Mouse (Mus musculus): Measurements from ENCODE around the gene Scnm1. TPM values are rescaled to one million over a fixed set of nuclear protein-coding genes. Genes with fewer than 3 reads are reported as not detected.

Gene Scnm1
- total and polyA plus RNA-seq, 3 experiments, result 28.3 to 46.8 (median 32.1) TPM

DNA sequence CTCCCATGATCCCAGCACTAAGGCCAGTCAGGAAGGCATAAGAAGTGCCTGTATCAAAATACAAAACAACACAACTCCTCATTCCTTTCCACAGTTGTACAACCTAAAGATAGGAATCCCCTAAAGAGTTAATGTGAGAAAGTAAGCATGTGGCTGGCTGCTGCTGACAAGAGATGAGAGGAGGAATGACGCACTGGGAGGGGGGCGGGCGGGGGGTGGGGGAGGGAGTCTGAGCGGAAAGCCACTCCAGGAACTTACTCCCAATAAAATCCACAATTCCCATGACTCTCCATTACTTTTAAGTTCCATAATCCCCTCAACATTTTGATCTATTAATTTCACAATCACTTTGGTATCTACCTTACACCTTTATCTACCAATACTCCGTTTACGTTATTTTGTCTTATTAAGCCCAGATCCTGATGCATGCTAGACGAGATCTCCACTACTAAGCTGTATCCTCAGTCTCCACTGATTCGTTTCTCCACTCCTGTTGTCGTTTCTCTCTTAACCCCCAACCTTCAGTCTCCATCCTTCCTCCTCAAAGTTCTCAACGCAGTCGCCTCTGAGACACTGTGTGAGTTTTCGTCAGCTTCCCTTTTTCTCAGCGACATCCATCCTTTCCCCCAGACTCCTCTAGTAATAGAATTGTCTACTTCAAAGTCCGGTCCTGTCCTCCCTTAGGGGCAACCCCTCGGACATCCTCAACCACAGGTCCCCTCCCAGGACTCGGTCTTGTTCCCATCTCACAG lies 28.0 kb downstream of the Scnm1 start:
- no peaks in the 10 kb centered on the region for H3K27me3 ChIP-seq (ENCODE audit: control insufficient read depth, insufficient read depth, low read length)
- TF ChIP-seq CTCF (IDR thresholded peaks at IDR 0.05) (no peak), EP300 (IDR thresholded peaks at IDR 0.05; ENCODE audit: insufficient read depth, low read depth, low read length) (no peak), POLR2A (IDR thresholded peaks at IDR 0.05; ENCODE audit: insufficient read depth, low read depth, low read length) (no peak)
- peaks cover 7% of the 10 kb centered on the region for H3K79me2 ChIP-seq (replicated peaks; ENCODE audit: control insufficient read depth, insufficient read depth, low read length)
- no peak for DNase-seq
- peak overlapping the region; percentile 82 for H3K4me3 ChIP-seq
- under 1% methylated on average over 16 of the region's 16 CpGs for WGBS
- peak overlapping the region; percentile 84 for H3K9ac ChIP-seq (ENCODE audit: low read depth, low read length)
- intact Hi-C loops (cut with DNase I), result loop anchor here (2.0 kb wide), 1 partner anchor 55 kb away; the partner anchor contains the start of gene Sema6c
- H3K4me1 ChIP-seq (ENCODE audit: control insufficient read depth, insufficient read depth, low read length), result peaks cover 2% of the 10 kb centered on the region
- H3K36me3 ChIP-seq (ENCODE audit: control insufficient read depth, insufficient read depth, low read length), result peaks cover 11% of the 10 kb centered on the region; the same call in 1 of the 2 replicates
- peak overlapping the region; percentile 85 for H3K27ac ChIP-seq

DNA sequence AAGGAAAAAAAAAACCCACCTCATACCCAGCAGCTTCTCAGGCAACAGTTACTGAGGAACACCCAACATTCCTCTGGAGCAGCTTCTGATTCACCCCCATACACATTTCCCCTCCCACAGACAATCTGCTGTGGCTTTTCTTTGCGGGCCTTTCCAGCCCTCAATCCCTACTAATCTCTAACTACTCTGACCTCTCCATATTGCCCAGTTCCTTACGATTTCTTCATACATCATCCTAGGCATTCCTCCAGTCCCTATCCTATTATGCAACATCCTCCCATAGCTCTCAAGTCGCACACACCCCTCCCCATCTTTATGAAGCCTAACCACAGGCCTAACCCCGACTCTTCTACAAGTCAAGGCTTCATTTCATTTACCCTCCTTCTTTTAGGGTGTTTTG lies 28.7 kb downstream of the Scnm1 start:
- Histone ChIP-seq H3K27ac (peak overlapping the region; percentile 17; the same call in 1 of the 2 replicates), H3K27me3 (ENCODE audit: control insufficient read depth, insufficient read depth, low read length) (no peaks in the 10 kb centered on the region), H3K79me2 (replicated peaks; ENCODE audit: control insufficient read depth, insufficient read depth, low read length) (peaks cover 7% of the 10 kb centered on the region), H3K9ac (ENCODE audit: low read depth, low read length) (peak overlapping the region; percentile 28; the same call in 1 of the 2 replicates), H3K36me3 (ENCODE audit: control insufficient read depth, insufficient read depth, low read length) (peaks cover 12% of the 10 kb centered on the region; the same call in 1 of the 2 replicates), H3K4me1 (ENCODE audit: control insufficient read depth, insufficient read depth, low read length) (peaks cover 2% of the 10 kb centered on the region), H3K4me3 (peak overlapping the region; percentile 82)
- no peak for TF ChIP-seq EP300 (IDR thresholded peaks at IDR 0.05; ENCODE audit: insufficient read depth, low read depth, low read length)
- no peak for TF ChIP-seq POLR2A (IDR thresholded peaks at IDR 0.05; ENCODE audit: insufficient read depth, low read depth, low read length)
- TF ChIP-seq CTCF (IDR thresholded peaks at IDR 0.05), result no peak
- DNase-seq, result no peak
- 4% methylated on average over 4 of the region's 4 CpGs for WGBS
- intact Hi-C loops (cut with DNase I), result no loop called here

DNA sequence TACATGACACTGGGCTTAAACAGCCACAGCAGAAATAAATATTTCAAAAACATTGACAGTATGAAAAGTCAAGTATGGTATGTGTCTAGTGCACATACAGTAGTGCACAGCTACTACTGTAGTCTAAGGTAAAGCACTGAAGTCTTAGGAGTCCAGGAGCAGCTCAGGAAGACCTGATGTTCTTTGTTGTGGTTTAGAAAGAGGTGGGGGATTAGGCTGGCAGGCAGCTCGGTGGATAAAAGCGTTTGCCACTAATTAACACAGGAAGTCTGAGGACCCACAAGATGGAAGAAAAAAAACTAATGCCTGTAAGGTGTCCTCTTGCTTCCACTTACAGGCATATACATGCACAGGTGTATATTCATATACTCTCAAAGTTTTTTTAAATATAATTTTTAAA lies 33.0 kb downstream of the Scnm1 start:
- Histone ChIP-seq H3K79me2 (replicated peaks; ENCODE audit: control insufficient read depth, insufficient read depth, low read length) (peaks cover 9% of the 10 kb centered on the region), H3K27ac (no peak overlapping the region), H3K4me3 (no peak overlapping the region), H3K27me3 (ENCODE audit: control insufficient read depth, insufficient read depth, low read length) (no peaks in the 10 kb centered on the region), H3K4me1 (ENCODE audit: control insufficient read depth, insufficient read depth, low read length) (peaks cover 1% of the 10 kb centered on the region), H3K9ac (ENCODE audit: low read depth, low read length) (no peak overlapping the region), H3K36me3 (ENCODE audit: control insufficient read depth, insufficient read depth, low read length) (peaks cover 17% of the 10 kb centered on the region)
- DNase-seq, result no peak
- WGBS, result 13% methylated on average over 2 of the region's 2 CpGs
- no peak for TF ChIP-seq POLR2A (IDR thresholded peaks at IDR 0.05; ENCODE audit: insufficient read depth, low read depth, low read length)
- no peak for TF ChIP-seq CTCF (IDR thresholded peaks at IDR 0.05)
- no peak for TF ChIP-seq EP300 (IDR thresholded peaks at IDR 0.05; ENCODE audit: insufficient read depth, low read depth, low read length)
- intact Hi-C loops (cut with DNase I), result no loop called here

- WGBS, result 52% methylated on average over 1 of the region's 1 CpGs
- no peaks in the 10 kb centered on the region for H3K27me3 ChIP-seq (ENCODE audit: control insufficient read depth, insufficient read depth, low read length)
Observed at GRCm38 (mm10) chr3:95088071-95088470, 45.7 kb downstream of the Scnm1 start.

More at GRCm38 (mm10) chr3:95088071-95088470, 45.7 kb downstream of the Scnm1 start:
- intact Hi-C loops (cut with DNase I), result no loop called here
- Histone ChIP-seq H3K27ac (no peak overlapping the region), H3K36me3 (ENCODE audit: control insufficient read depth, insufficient read depth, low read length) (no peaks in the 10 kb centered on the region), H3K4me3 (no peak overlapping the region), H3K9ac (ENCODE audit: low read depth, low read length) (no peak overlapping the region), H3K79me2 (replicated peaks; ENCODE audit: control insufficient read depth, insufficient read depth, low read length) (no peaks in the 10 kb centered on the region), H3K4me1 (ENCODE audit: control insufficient read depth, insufficient read depth, low read length) (no peaks in the 10 kb centered on the region)
- TF ChIP-seq CTCF (IDR thresholded peaks at IDR 0.05), result no peak
- TF ChIP-seq EP300 (IDR thresholded peaks at IDR 0.05; ENCODE audit: insufficient read depth, low read depth, low read length), result no peak
- no peak for TF ChIP-seq POLR2A (IDR thresholded peaks at IDR 0.05; ENCODE audit: insufficient read depth, low read depth, low read length)
- DNase-seq, result no peak

Small RNA genes lying within 50 kb of the gene (microRNA-seq; reads per million reads assigned to microRNA genes)
- 0 reads per million in 2 experiments for gene Mir8099-1

Other genes starting within 250 kb of the Scnm1 start
- 100 to 1,000 TPM; 212 to 223 TPM for gene Psmb4, start 247.1 kb downstream of the Scnm1 start, total RNA-seq (2021)
- 232 and 374 TPM in 2 replicates for gene Psmb4, start 247.1 kb downstream of the Scnm1 start, polyA plus RNA-seq (2012; rRNA removed)
- 100 to 1,000 TPM; 100 to 122 TPM for gene Selenbp1, start 201.0 kb downstream of the Scnm1 start, total RNA-seq (2021)
- 190 and 223 TPM in 2 replicates for gene Selenbp1, start 201.0 kb downstream of the Scnm1 start, polyA plus RNA-seq (2012; rRNA removed)
- gene Rfx5, start 179.9 kb downstream of the Scnm1 start, total RNA-seq (2021), result 1 to 10 TPM; 6.6 to 8.0 TPM
- gene Rfx5, start 179.9 kb downstream of the Scnm1 start, polyA plus RNA-seq (2012; rRNA removed), result 5.6 and 7.1 TPM in 2 replicates
- 10 to 100 TPM; 25.8 to 29.5 TPM for gene Pi4kb, start 159.3 kb downstream of the Scnm1 start, total RNA-seq (2021)
- gene Pi4kb, start 159.3 kb downstream of the Scnm1 start, polyA plus RNA-seq (2012; rRNA removed), result 18.7 and 28.7 TPM in 2 replicates
- 10 to 100 TPM; 11.0 to 13.5 TPM for gene Zfp687, start 118.6 kb downstream of the Scnm1 start, total RNA-seq (2021)
- gene Zfp687, start 118.6 kb downstream of the Scnm1 start, polyA plus RNA-seq (2012; rRNA removed), result 10.6 and 10.9 TPM in 2 replicates
- 100 to 1,000 TPM; 121 to 140 TPM for gene Psmd4, start 91.4 kb downstream of the Scnm1 start, total RNA-seq (2021)
- 119 and 144 TPM in 2 replicates for gene Psmd4, start 91.4 kb downstream of the Scnm1 start, polyA plus RNA-seq (2012; rRNA removed)
- gene Pip5k1a, start 27.1 kb downstream of the Scnm1 start, total RNA-seq (2021), result 10 to 100 TPM; 15.8 to 16.8 TPM
- 11.8 and 17.9 TPM in 2 replicates for gene Pip5k1a, start 27.1 kb downstream of the Scnm1 start, polyA plus RNA-seq (2012; rRNA removed)
- 10 to 100 TPM; 31.8 to 36.5 TPM for gene Vps72, start 23.0 kb downstream of the Scnm1 start, total RNA-seq (2021)
- gene Vps72, start 23.0 kb downstream of the Scnm1 start, polyA plus RNA-seq (2012; rRNA removed), result 34.5 and 39.2 TPM in 2 replicates
- 10 to 100 TPM; 22.6 to 30.9 TPM for gene Tmod4, start 9.5 kb downstream of the Scnm1 start, total RNA-seq (2021)
- gene Tmod4, start 9.5 kb downstream of the Scnm1 start, polyA plus RNA-seq (2012; rRNA removed), result 23.3 and 25.6 TPM in 2 replicates
- gene Lysmd1, start 77 bp upstream of the Scnm1 start, total RNA-seq (2021), result 1 to 10 TPM; 4.5 to 6.3 TPM
- 5.8 and 7.8 TPM in 2 replicates for gene Lysmd1, start 77 bp upstream of the Scnm1 start, polyA plus RNA-seq (2012; rRNA removed)
- 1 to 10 TPM; 1.5 to 2.1 TPM for gene Tnfaip8l2, start 8.3 kb upstream of the Scnm1 start, total RNA-seq (2021)
- gene Tnfaip8l2, start 8.3 kb upstream of the Scnm1 start, polyA plus RNA-seq (2012; rRNA removed), result 3.3 and 4.9 TPM in 2 replicates
- gene Sema6c, start 26.4 kb upstream of the Scnm1 start, total RNA-seq (2021), result 1 to 10 TPM; 3.8 to 3.9 TPM
- 16.9 and 21.1 TPM in 2 replicates for gene Sema6c, start 26.4 kb upstream of the Scnm1 start, polyA plus RNA-seq (2012; rRNA removed)
- gene Gabpb2, start 83.9 kb upstream of the Scnm1 start, total RNA-seq (2021), result 10 to 100 TPM; 13.5 to 14.1 TPM
- 8.6 and 15.8 TPM in 2 replicates for gene Gabpb2, start 83.9 kb upstream of the Scnm1 start, polyA plus RNA-seq (2012; rRNA removed)
- 10 to 100 TPM; 16.8 to 18.9 TPM for gene Cdc42se1, start 94.7 kb upstream of the Scnm1 start, total RNA-seq (2021)
- gene Cdc42se1, start 94.7 kb upstream of the Scnm1 start, polyA plus RNA-seq (2012; rRNA removed), result 19.0 and 24.2 TPM in 2 replicates
- gene Mllt11, start 98.2 kb upstream of the Scnm1 start, total RNA-seq (2021), result 1 to 10 TPM; 5.6 to 6.9 TPM
- 13.7 and 23.9 TPM in 2 replicates for gene Mllt11, start 98.2 kb upstream of the Scnm1 start, polyA plus RNA-seq (2012; rRNA removed)
- gene Gm128, start 107.6 kb upstream of the Scnm1 start, total RNA-seq (2021), result not detected
- gene Gm128, start 107.6 kb upstream of the Scnm1 start, polyA plus RNA-seq (2012; rRNA removed), result 0.16 and 0.26 TPM in 2 replicates
- not detected for gene Bnipl, start 117.2 kb upstream of the Scnm1 start, total RNA-seq (2021)
- 0.12 and 0.25 TPM in 2 replicates for gene Bnipl, start 117.2 kb upstream of the Scnm1 start, polyA plus RNA-seq (2012; rRNA removed)
- 10 to 100 TPM; 17.5 to 21.3 TPM for gene Mindy1, start 147.3 kb upstream of the Scnm1 start, total RNA-seq (2021)
- 32.2 and 36.9 TPM in 2 replicates for gene Mindy1, start 147.3 kb upstream of the Scnm1 start, polyA plus RNA-seq (2012; rRNA removed)
- 10 to 100 TPM; 23.4 to 26.1 TPM for gene Prune1, start 148.1 kb upstream of the Scnm1 start, total RNA-seq (2021)
- gene Prune1, start 148.1 kb upstream of the Scnm1 start, polyA plus RNA-seq (2012; rRNA removed), result 28.4 and 45.8 TPM in 2 replicates
- gene Anxa9, start 173.2 kb upstream of the Scnm1 start, total RNA-seq (2021), result under 1 TPM; 0.59 to 0.68 TPM
- gene Anxa9, start 173.2 kb upstream of the Scnm1 start, polyA plus RNA-seq (2012; rRNA removed), result 1.1 and 1.6 TPM in 2 replicates
- 10 to 100 TPM; 35.3 to 39.3 TPM for gene Cers2, start 180.8 kb upstream of the Scnm1 start, total RNA-seq (2021)
- 65.6 and 69.1 TPM in 2 replicates for gene Cers2, start 180.8 kb upstream of the Scnm1 start, polyA plus RNA-seq (2012; rRNA removed)
- 10 to 100 TPM; 10.4 to 12.2 TPM for gene Setdb1, start 223.2 kb upstream of the Scnm1 start, total RNA-seq (2021)
- 8.0 and 12.6 TPM in 2 replicates for gene Setdb1, start 223.2 kb upstream of the Scnm1 start, polyA plus RNA-seq (2012; rRNA removed)